Mouse (Mus musculus) monocyte, adult 2 months (primary cell): Measurements from ENCODE around the gene Olfr944.

Experiments used
- DNase-seq, 2 experiments: peaks; one replicate each; pipeline ENCODE4 v3.0.0; 2022; ENCODE audit warnings: low spot score in 2 of 2, low read depth in 1 of 2

The Olfr944 gene

GRCm38 (mm10) chr9:39201620-39202019, at the start of gene Olfr944:
Gene Olfr944 (plus strand): TSS chr9:39201920.
- DNase-seq, result no peak

GRCm38 (mm10) chr9:39152401-39152800, 49.3 kb upstream of the Olfr944 start:
- DNase-seq, result no peak

GRCm38 (mm10) chr9:39166004-39166403, 35.7 kb upstream of the Olfr944 start, which contains the start of gene Olfr943:
Gene Olfr943 (plus strand): TSS chr9:39166304.
- no peak for DNase-seq

- DNase-seq, result no peak
Observed at GRCm38 (mm10) chr9:39249894-39250293, 48.2 kb downstream of the Olfr944 start, which contains the start of gene Olfr1537. Gene Olfr1537 (minus strand): TSS chr9:39249994.
